Mouse (Mus musculus) embryonic fibroblast, embryonic 13.5 days (primary cell): ENCODE results near the gene Ssna1.
A peak's percentile ranks its signal among the peaks of the same experiment; 100 is the strongest.

Experiments
- CTCF ChIP-seq: IDR thresholded peaks from 2 replicates; pipeline ENCODE4 v1.5.1; 2011; ENCODE audit warnings: mild to moderate bottlenecking, control low read depth, low read length, moderate library complexity, borderline replicate concordance; ENCODE audit not compliant: insufficient read depth
- POLR2A ChIP-seq: IDR thresholded peaks from 2 replicates; pipeline ENCODE4 v1.6.1; 2011; ENCODE audit warnings: low read depth, mild to moderate bottlenecking, control low read depth, low read length, moderate library complexity

GRCm38 (mm10) chr2:25252331-25252730, 19.9 kb downstream of the Ssna1 start:
- TF ChIP-seq CTCF (peak; percentile 29; the same call in 1 of the 2 replicates), POLR2A (no peak)
